Mouse (Mus musculus) adrenal gland, adult (tissue): ENCODE measurements around the gene Fbxo10.
"Not testable (repeated sequence)": the region's sequence is repeated elsewhere in the genome, so short reads cannot be mapped to it uniquely, and the experiment has no call there.

Source experiments
- DNase-seq, 2 experiments: peaks; one replicate each; pipeline ENCODE4 v3.0.0; 2022 to 2023; ENCODE audit warnings: low spot score in 1 of 2; ENCODE audit not compliant: inconsistent age in 2 of 2

The Fbxo10 gene

DNA sequence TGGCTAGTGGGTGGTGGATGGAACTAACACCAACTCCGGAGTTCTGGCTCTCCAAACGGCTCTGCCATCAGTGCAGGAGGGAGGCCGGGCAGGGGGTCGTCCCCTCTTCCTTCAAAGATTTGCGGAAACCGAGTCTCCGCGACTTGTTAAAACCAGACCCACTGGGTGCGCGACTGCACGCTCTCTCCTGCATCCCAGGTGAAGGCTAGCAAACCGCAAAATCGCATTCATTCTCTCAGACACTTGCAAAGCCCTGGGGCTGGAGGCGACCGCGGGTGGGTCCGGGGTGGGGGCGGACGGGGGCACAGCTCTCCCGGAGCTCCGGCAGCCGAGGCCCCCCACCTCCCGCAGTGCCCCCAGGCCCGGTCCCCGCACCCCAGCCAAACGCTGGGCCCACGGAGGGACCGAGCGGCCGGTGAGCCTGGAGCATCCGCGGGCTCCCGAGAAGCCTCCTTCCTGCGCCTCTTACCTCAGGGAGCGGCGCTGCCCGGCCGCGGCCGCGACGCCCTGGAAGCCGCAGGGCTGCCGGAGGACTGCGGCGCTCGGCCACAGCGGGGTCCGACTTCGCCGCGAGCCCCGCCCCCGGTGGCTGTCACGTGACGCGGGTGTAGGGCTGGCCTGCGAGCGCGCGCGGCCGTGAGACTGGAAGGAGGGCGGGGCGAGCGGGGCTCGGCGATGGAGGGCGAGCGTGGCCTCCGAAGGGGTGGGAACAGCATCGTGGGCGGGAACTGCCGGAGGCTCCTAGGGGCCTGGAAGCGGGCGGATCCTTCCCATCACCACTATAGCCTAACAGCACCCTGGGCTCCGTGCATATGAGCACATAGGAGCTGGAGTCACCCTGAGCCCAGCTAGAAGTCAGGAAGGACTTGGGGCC, at the start of gene Fbxo10:
Fbxo10 (minus strand) TSS at position 584 of the 874 bp plus-strand sequence.
- DNase-seq: peak; percentile 94 to 97

DNA sequence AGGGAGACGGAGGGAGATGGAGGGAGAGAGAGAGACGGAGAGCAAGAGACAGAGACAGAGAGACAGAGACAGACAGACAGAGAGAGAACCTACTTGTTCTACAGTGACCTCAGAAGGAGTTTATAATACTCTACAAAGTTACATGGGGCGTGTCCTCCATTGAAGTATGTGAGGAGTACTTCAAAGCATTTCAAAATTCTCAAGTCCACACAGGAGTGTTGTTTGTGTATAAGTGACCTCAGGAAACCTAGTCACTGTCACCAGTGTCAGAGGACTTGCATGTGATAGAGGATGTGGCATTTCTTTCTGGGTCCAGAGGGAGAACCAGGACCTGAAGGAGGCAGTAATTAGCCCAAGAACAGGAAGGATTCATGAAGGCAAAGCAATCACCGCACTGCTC, 46.6 kb upstream of the Fbxo10 start:
- no peak for DNase-seq

DNA sequence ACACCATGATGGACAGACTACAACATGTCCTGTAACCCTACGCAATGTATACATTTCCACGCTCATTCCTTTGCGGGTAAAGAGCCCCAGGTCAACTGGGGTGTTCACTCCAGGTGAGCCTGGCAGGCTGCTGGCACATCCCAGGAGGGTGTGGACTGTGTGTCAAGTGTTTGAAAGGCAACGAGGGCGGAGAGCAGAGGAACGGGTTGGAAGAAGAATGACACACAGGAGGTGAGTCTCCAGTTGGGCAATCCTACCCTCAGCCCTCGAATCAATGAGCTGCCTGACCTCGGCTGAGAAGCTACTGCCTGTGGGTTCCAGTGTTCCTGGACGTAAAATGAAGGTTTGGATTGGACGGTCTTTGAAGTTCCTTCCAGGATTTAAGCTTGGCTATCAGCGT, 36.9 kb upstream of the Fbxo10 start:
- DNase-seq: no peak

DNA sequence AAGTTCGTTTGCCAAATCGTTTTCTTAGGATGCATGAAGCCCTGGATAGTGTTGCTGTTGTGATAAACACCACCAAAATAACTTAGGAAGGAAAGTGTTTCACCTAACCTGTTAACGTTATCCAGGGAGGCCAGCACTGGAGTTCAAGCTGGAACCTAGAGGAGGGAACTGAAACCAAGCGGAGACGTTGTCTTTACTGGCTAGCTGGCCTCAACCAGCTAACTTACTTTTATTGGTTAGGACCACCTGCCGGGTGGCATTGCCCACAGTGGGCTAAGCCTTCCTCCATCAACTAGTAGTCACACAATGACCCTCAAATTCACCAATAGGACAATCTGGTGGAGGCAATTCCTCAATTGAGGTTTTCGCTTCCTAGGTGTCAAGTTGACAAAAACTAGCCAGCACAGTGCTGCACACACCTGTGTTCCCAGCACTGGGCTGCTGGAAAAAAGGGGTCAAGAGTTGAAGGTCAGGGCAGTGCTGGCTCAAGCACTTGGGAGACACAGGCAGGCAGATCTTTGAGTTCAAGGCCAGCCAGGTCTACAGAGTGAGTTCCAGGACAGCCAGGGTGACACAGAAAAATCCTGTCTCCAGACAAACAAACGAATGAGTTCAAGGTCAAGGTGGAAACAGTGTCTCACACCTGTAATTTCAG, 24.2 kb upstream of the Fbxo10 start:
- peak in 1 of 2 experiments; percentile 30 for DNase-seq

DNA sequence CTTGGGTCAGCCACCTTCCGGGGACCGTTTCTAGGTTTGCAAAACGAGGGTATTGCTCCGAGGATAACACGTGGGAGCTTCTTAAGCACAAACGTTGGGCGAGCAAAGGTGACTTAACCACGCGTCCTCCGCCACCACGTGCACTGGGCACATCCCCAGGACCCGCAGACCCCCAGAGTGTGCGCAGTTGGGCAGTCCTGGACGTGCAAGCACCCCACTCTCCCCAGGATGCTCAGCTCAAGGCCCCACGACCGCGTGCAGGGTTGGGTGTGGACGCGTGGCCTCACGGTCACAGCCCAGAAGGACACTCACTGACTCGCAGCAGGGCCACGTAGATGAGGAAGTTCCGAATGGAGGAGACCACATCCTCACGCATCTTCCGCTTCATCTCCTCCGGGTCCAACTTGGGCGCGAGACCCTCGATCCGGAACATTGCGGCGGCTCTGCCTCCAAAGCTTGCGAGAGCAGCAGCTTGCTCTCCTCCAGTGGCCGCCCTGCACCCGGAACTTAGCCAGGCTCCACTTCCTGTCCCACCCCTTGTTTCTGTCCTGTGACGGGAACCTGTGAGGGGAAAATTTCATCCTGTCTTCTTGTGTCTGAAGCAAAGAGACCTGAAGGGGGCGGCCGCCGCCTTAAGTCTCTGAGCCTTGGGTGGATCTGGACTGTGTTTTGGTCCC, 23.3 kb upstream of the Fbxo10 start, which contains the start of gene Tomm5:
Tomm5 (minus strand) TSS at position 514 of the 677 bp plus-strand sequence.
- DNase-seq: peak; percentile 92 to 97

DNA sequence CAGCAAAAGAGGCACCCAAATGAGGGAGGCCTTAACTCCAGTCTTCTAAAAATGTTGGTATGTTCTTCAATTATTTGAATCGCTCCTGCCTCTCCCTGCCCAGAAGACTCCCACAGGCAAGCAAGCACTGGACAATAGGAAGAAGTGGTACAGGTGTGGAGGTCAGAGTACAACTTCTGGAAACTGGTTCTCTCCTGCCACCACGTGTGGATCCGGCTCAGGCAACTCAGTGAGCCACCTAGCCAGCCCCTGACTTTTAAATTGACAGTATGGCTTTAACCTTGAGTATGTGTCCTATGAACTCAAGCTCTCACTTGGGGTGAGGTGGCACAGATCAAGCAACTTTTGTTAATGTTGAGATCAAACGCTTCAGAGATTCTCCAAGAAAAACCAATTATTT, 22.7 kb upstream of the Fbxo10 start:
- no peak for DNase-seq

DNA sequence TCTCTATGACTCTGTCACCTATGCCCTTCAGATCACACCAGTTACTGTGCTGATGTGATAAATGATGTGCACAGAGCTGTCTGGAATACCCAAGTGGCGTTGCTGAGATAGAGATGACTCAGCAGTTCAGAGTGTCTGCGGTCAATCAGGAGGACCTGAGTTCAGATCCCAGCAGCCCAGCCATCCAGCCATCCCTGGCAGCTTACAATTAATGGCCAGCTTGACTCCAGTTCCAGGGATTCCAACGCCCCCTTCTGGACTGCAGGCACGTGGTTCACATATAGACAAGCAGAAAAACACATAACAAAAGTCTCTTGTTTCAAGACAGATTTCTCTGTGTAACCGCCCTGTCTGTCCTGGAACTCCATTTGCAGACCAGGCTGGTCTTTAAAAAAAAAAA, 22.0 kb upstream of the Fbxo10 start:
- no peak for DNase-seq

DNA sequence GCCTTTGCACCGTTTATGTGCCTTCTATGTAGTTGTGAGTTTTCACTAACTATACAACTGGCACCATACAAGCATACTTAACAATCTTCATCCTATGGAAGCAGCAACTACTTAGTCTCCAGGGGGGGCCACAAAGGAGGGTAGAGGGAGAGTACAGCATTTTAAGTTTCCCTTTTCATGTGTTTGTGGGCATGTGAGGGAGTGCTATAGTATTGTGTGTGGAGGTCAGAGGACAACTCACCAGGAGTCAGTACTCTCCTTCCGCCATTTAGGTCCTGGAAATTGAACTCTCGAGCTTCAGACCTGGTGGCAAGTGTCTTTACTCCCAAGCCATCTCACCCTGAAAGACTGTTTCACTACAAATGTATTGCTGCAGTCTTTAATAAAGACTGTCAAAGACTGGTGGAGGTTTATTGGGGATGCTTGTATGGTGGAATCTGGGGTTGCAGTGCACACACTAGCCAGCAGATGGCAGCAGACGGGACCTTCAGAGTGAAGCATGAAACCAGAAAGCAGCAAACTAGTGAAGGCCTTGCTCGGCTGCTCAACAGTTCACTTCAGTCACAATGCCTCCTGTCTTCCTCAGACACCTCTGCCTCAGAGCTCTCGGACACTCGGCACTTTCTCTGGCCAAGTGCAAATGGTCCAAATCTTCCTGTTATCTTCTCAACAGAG, 12.9 kb upstream of the Fbxo10 start:
- DNase-seq: peak; percentile 52 to 85

DNA sequence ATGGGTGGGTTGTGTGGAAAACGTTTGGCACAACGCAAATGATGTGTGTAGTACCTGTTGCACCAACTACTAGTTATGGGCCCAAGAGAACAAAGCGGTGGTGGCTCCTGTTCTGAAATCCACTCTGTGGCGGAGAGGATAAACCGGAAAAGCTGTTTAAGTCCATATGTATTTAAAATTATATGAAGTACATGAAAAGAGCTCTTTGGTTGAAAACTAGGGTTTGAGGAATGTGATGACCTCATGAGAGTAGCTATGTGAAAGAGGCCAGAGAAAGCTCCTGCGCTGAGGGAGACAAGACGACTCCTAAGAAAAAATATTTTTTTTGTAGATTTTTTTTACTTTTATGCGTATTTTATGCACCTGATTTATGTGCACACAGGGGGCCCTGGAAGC, 489 bp upstream of the Fbxo10 start:
- DNase-seq: no peak

DNA sequence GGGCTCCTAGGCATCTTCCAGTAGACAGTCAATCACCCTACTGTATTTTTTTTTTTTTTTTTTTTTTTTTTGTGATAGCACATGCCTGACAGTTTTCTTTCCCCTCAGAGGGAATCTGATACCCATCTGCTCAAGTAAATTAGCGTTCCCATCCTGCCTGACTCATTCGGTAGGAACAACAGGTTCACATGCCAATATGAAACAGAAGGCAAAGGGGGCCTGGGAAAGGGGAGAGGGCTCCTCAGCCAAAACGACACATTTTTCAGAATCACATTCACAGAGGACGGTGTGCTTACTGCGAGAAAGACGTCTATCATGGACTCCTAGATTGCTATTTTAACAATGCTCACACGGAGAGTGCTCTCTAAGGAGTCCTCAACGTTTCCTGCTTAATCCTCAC, 917 bp downstream of the Fbxo10 start:
- DNase-seq: peak in 1 of 2 experiments; percentile 47

DNA sequence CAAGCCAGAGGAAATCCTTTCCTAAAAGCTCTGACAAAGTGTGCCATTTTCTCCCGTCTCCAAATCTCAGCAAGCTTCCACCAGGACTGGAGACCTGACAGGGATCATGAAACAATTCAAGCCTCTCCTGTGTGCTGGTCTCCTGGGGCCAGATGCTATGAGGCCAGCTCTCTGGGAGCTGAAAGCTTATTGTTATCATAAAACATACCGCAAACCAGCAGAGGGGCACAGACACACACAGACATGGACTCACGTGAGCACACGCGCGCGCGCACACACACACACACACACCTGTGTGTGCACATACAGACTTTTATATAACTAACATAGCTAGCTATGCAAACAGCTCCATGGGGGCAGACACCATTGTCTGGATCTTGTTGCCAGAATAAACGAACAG, 1.5 kb downstream of the Fbxo10 start:
- no peak for DNase-seq

DNA sequence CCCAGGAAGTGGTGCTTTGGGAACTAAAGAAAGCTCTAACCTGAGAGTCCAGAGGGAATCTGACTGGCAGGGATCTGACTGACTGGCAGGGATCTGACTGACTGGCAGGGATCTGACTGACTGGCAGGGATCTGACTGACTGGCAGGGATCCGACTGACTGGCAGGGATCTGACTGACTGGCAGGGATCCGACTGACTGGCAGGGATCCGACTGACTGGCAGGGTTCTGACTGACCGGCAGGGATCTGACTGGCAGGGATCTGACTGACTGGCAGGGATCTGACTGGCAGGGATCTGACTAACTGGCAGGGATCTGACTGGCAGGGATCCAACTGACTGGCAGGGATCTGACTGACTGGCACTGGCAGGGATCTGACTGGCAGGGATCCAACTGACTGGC, 3.4 kb downstream of the Fbxo10 start:
- DNase-seq: not testable (repeated sequence)

DNA sequence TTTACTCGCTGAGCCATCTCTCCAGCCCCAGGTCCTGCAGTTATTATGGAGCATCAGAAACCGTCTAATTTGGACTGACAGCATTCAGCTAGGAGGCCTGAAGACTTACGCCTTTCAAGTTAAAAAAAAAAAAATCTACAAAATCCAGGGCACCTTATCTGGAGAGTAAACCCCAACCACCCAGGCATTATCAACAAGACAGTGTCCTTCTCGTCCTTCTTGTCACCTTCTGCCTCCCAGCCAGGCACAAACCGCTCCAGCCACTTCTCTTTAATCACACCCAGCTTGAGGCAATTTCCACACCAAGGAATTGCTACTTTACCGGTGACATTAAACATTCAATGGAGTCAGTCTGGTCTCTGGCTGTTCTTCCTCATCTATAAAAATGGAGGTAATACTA, 10.9 kb downstream of the Fbxo10 start:
- DNase-seq: no peak

DNA sequence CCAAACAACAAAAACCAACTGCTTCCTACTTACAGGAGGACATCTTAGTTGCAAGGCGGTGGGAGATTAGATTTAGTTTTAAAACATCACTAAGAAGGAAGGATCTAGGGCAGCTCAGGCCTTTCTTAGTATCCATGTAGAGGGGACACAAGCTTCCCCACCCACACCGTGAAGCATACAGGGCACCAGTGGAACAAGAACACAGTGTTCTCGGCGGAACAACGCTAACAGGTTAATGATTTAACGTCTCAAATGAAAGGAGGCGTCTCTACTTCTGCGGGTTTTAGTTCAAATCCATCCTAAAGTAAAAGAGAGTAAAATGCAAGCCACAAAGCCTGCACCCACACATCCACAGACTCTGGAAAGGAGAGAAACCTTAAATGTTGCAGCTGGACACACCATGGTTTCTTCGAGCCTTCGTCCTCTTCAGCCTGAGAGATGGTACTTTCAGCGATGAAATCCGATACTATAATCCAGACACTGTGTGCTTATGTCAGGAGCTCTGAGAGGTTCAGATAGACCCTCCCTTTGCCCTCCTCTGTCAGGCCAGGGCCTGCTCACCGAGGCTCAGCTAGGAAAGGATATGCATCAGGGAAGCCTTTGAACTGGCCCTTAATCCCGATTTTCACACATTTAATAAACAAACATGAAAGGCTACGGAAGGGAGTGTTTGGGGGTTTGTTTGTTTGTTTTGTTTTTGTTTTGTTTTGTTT, 12.0 kb downstream of the Fbxo10 start:
- DNase-seq: no peak

DNA sequence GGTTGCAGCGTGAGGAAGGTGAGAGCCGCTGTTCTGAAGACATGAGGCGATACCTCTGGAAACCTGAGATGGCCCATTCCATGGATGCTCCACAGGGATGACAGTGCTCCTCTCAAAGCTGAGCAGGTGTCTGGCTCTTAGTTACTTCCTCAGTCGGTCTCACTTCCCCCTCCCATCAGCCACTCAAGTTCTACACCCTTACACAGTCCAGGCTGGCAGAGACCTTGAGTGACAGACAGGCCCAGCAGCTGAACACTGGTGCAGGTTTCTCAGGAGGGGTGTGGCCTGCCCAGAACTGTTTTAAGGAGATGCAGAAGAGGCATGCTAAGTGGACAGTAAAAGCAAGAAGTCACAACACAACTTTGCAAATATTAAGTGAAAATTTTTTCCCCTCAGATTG, 16.7 kb downstream of the Fbxo10 start:
- DNase-seq: no peak

DNA sequence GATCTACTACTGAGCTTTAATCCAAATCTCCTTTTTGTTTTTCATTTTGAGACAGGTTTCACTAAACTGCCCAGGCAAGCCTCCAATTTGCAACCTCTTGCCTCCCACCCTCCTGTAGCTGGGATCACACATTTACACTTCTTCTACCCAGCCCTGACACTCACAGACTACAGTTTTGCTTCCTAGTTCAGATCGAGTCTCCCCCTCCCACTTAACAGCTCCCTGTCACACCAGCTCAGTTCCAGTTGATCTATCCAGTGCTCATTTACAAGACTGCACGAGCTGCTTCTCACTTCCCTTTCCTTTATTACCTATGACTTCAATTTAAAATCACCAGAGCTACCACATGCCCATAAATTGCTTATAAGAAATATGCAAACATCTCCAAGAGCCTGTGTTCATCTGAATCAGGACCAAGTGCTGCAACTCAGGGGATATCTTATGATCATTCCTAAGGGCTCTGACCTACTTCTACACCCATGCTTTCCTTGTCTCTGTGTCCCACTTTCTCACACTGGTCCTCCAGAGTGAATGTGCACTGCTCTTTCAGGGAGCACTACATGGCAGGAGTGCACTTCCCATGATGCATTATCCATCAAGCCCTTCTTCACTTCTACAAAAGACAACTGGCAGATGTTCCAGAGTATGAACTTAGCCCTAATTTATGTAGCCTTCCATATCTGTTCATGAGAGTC, 18.2 kb downstream of the Fbxo10 start:
- no peak for DNase-seq

DNA sequence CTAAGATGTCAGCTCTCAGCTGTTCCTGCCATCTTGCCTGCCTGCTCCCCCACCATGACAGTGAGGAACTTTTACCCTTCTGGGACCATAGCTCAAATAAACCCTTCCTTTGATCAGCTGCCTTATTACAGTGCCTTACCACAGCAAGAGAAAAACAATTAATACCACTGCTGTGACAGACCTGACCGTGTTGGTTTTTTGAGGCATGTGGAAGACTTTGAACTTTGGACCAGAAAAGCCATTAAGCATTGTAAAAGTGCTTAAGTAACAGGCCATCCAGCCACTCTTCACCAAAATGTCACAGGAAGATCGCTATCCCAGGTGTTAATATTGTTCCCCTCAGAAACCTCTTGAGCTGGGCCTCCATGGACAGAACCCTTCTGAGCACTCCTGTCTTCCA, 19.8 kb downstream of the Fbxo10 start:
- no peak for DNase-seq

DNA sequence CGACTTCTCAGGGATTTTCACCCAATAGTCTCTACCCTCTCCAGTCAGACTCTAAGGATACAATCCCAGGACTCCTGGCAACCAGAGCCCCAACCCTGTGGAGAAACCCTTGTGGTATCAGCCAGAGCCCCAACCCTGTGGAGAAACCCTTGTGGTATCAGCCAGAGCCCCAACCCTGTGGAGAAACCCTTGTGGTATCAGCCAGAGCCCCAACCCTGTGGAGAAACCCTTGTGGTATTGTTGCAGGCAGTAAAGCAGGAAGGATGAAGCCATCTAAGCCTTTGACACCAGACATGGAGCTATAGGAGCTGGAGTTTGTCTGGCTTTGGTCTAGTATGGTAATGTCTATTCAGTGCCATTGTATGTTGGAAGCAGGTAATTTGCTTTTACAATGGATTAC, 20.6 kb downstream of the Fbxo10 start:
- not testable (repeated sequence) for DNase-seq

DNA sequence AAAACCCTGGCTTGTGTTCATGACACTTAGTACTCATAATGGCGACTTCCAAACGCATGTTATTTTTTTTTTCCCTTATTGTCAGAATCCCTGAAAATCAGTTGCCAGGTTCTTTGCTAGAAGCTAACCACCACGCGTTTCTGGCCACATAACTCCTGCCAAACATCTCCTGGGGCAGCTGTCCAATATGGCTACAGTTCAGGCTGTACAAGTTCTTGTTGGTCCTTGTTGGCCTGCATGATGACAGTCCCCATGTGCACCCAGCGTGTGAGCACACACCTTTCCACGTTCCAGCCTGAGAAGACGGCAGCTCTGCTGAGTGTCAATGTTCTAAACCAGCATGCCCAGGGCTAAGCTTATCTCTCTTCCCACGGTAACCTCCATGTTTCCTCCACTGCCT, 29.0 kb downstream of the Fbxo10 start:
- peak in 1 of 2 experiments; percentile 32 for DNase-seq

DNA sequence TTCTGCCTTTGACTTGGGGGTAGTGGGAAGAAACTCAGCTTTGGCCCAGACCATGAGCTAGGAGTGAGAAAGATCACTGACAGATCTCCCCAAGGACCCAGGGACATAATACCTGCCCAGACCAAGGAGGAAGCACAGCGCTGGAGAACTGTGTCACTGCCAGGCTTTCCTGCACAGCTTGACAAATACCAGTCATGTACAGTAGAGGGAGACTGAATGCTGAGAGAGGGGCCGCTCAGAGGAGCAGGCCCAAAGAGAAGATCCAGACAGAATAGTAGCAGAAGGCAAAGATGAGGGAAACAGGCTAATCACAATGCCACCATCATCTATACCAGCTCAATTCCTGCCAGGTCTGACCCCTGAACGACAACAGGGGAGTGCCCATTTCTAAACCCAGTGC, 29.5 kb downstream of the Fbxo10 start:
- DNase-seq: peak in 1 of 2 experiments; percentile 52
